Mouse (Mus musculus): ENCODE results near the gene Fndc3a. TPM values are rescaled to one million over a fixed set of nuclear protein-coding genes. Genes with fewer than 3 reads are reported as not detected.

Gene Fndc3a
- polyA plus RNA-seq (2012; ENCODE audit: insufficient read depth, insufficient read length, missing spikeins) = 8.8 and 9.0 TPM in 2 replicates

DNA sequence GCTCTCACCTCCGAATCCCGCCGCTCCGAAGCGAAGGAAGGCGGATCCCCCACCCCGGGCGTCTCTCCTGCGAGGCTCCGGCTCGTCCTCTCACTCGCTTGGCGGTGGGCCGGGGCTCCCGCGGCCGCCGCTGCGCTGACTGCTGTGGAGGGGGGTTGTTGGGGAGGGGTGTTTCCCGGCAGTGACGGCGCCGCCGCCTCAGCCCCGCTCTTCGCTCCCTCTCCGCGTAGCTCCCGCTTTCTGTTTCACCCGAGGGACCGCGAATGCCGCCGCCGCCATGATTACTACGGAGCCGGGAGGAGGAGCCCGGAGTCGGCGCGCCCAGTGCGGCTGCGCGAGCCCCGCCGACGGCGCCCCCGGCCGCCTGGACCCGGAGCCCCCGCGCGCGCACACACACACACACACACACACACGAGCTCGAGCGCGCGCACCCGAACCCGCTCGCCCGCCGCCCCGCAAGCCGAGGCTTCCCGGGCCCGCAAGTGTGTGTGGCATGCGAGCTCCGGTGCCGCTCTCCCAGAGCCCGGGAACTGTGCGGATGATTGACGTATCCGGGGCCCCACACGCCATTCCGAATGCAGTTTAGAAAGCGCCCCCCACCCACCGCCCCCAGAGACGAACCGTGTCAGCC is at the start of gene Fndc3a:
Fndc3a (minus strand) TSS at position 294 of the 631 bp plus-strand sequence.
- no peaks in the 10 kb centered on the region for H3K4me1 ChIP-seq (ENCODE audit: control insufficient read depth, insufficient read depth, insufficient read length, low read length)
- peak within 1 kb of the TSS; percentile 60 for H3K27ac ChIP-seq (replicated peaks; ENCODE audit: low read depth, low read length)
- peak within 1 kb of the TSS; percentile 79 for H3K4me3 ChIP-seq (ENCODE audit: insufficient read depth, low read depth, low read length)

DNA sequence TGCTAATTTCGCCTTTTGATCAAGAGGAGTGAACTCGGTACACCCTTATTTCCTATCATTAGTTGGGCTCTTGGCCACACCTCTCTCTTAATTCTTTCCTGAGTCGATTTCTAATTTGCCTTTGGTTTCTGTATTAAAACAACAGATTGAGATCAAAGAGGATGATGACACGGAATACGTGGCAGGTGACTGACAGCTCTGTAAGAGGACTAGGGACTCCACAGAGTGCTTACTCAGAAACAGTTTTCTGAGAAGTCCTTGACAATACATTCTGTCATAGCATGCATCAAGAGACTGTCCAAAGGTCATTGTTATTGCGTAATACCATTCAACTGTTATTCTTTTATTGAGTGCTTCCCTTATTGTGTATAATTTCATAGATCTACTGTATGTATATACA is 43.1 kb upstream of the Fndc3a start:
- Histone ChIP-seq H3K4me3 (ENCODE audit: insufficient read depth, low read depth, low read length) (no peak overlapping the region), H3K4me1 (ENCODE audit: control insufficient read depth, insufficient read depth, insufficient read length, low read length) (no peaks in the 10 kb centered on the region), H3K27ac (replicated peaks; ENCODE audit: low read depth, low read length) (no peak overlapping the region)

DNA sequence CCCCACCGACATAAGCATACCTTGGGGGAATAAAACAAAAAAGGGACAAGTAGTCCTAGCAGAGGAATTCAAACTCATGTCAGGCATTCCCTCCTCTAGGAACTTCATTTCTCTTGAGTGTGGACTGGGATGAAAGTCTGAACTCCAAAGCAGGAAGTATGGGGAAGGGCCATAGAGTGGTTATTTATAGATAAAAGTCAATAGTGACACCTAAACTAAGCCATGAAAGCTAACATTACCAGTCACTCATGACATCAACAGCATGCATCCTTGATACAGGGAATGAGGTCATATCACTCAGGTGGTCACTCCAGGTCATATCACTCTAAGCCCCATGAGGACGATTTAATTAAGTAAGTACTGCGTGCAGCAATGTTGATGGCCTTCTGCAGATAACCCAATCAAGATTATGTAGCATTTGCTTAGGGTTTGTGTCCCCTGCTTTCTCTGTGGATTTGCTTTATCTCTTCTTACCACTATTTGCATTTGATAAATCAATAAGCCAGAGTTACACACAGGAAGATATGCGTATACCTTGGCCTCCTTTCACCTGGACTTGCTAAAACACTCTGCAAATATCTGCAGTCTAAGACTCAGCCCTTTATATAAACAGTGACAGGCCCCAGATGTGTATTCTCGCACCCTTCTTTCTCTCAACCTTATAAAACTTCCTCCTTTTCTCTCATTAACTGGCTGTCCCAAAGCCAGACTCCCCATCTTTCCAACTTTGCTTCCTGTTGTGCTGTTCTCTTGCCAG is 40.8 kb upstream of the Fndc3a start:
- no peak overlapping the region for H3K27ac ChIP-seq (replicated peaks; ENCODE audit: low read depth, low read length)
- no peak overlapping the region for H3K4me3 ChIP-seq (ENCODE audit: insufficient read depth, low read depth, low read length)
- no peaks in the 10 kb centered on the region for H3K4me1 ChIP-seq (ENCODE audit: control insufficient read depth, insufficient read depth, insufficient read length, low read length)

DNA sequence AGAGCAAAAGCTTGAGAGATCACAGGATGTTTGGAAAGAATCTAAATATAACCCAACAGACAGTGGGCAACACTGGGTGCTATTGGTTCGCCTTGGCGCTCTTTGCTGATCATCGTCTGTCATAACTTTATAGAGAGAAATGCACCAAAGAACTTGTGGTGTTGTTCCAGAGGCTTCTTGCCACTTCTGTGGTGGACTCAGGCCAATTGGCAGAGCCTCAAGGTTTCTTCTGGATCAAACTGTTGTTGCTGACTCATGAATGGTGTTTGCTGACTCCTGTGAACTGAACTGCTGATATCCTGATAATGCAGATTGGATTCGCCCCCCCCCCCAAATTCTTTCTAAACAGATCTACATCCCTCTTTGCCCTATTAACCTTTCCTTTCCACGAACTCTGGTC is 38.5 kb upstream of the Fndc3a start:
- Histone ChIP-seq H3K4me1 (ENCODE audit: control insufficient read depth, insufficient read depth, insufficient read length, low read length) (no peaks in the 10 kb centered on the region), H3K4me3 (ENCODE audit: insufficient read depth, low read depth, low read length) (no peak overlapping the region), H3K27ac (replicated peaks; ENCODE audit: low read depth, low read length) (no peak overlapping the region)

DNA sequence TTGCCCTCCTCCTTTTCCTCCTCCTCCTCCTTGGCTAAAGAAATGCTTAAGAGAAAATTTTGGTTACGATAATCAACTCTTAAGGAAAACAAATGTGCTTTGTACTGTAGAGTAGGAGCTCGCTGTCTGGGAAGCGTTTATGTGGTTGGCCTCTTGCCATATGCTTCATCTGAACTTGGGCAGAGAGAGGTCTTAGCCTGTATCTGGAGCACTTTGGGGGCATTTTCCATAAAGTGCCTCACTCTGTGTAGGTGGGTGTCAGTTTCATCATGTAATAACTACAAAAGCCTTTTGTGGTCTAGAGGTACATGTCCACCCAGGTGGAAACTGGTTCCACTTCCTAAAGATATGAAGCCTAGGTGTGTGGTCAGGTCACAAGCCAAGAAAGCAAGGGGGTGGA is 31.9 kb upstream of the Fndc3a start:
- no peak overlapping the region for H3K27ac ChIP-seq (replicated peaks; ENCODE audit: low read depth, low read length)
- H3K4me3 ChIP-seq (ENCODE audit: insufficient read depth, low read depth, low read length) = no peak overlapping the region
- no peaks in the 10 kb centered on the region for H3K4me1 ChIP-seq (ENCODE audit: control insufficient read depth, insufficient read depth, insufficient read length, low read length)

DNA sequence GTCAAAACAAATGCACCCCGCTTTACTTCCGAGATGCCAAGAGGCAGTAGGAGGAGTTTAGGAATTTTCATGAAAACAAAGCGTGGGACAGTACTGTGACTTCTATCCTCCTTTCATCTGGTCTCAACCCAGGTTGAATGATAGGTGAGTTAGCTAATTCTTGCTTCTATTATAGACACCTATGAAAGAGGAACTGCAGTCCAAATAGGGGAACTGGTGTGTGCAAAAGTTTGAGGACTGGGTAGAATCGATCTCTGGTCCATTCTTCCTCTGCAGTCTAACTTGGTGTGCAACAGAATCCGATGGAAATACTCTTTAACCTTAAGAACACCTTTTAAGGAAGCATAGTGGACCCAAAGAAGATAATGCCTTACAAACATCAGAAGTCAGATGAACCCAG is 30.5 kb upstream of the Fndc3a start:
- Histone ChIP-seq H3K27ac (replicated peaks; ENCODE audit: low read depth, low read length) (no peak overlapping the region), H3K4me3 (ENCODE audit: insufficient read depth, low read depth, low read length) (no peak overlapping the region), H3K4me1 (ENCODE audit: control insufficient read depth, insufficient read depth, insufficient read length, low read length) (no peaks in the 10 kb centered on the region)

DNA sequence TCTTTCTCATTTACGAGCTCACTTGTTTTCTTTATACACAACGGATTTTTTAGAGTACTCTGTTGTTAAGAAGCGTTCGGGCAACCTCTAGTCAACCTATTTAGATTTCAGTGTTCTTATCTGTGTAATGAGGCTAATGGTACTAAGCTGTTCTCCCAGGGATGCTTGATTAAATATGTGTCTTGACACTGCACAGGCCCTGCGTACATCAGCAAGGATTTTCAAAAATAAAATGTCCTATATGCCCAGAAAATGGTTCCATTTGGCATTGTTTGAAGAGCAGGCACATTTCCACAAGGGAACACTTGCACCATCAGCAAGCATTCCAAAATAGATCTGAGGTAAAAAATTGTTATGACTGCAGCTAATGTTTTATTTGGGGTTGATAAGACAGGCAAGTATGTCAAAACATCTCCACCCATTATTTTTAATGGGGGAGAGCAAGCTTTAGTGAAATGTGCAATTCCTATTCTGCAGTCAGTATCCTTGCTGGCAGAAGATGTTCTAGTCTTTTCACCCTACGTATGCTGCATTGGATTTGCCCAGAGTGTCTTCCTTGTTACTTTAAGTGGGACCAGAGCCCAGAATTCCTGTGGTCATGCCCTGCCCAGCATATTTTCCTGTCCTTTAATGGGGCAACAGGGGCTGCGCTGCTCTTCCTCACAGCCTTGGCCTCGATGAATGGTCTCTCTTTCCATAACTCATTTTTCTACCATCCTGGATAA is 29.8 kb upstream of the Fndc3a start:
- H3K4me3 ChIP-seq (ENCODE audit: insufficient read depth, low read depth, low read length) = no peak overlapping the region
- no peaks in the 10 kb centered on the region for H3K4me1 ChIP-seq (ENCODE audit: control insufficient read depth, insufficient read depth, insufficient read length, low read length)
- H3K27ac ChIP-seq (replicated peaks; ENCODE audit: low read depth, low read length) = no peak overlapping the region

DNA sequence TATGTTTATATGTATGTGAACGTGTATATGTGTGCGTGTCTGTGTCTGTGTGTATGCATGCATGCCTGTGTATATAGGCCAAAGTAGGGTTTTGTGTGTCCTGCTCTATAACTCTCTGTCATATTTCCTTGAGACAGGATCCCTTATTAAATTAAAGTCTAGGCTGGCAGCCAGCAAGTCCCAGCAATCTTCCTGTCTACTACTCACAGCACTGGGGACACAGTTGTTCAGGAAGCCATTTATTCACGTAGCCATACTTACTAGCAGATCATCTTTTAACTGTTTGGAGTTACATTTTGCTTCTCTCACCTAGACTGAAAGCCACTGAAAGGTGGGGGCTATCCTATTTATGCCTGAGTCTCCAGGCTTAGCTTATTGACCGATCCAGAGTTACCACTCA is 29.0 kb upstream of the Fndc3a start:
- no peaks in the 10 kb centered on the region for H3K4me1 ChIP-seq (ENCODE audit: control insufficient read depth, insufficient read depth, insufficient read length, low read length)
- H3K27ac ChIP-seq (replicated peaks; ENCODE audit: low read depth, low read length) = no peak overlapping the region
- H3K4me3 ChIP-seq (ENCODE audit: insufficient read depth, low read depth, low read length) = no peak overlapping the region

DNA sequence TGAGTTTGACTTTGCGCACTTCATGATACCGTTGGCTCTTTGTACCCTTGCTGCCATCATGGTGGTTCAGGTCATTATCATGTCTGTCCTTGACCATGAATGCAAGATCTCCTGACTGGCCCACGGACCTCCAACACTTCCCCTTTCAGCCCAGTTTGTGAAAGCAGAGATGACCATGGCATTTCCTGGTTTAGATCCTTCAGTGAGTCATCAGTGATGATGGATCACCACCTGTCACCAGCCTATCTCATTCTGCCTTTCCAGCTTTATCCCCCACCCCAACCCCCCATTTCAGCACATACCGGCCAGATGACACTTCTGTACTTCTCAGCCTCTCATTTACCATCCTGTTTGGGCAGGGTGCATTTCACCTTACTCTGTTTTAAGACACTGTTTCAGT is 28.4 kb upstream of the Fndc3a start:
- H3K27ac ChIP-seq (replicated peaks; ENCODE audit: low read depth, low read length) = no peak overlapping the region
- no peaks in the 10 kb centered on the region for H3K4me1 ChIP-seq (ENCODE audit: control insufficient read depth, insufficient read depth, insufficient read length, low read length)

DNA sequence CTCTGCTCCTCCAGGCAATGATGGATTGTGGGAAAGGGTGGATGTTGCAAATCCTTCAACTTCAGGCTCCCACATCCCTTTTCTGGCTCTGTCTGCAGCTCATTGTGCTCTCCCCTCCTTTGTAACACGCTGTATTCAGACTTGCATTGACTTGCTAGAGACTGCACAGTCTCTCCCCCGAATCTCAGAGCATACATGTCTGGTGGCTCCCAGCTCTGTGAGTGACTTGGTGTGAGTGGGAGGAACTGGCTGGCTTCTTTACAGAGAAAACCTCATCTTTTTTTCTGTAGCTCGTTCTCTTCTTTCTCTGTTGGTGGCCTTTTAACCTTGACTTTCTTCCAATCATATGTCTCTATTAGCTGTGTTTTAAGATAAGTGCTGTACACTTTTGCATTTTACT is 16.1 kb upstream of the Fndc3a start:
- no peaks in the 10 kb centered on the region for H3K4me1 ChIP-seq (ENCODE audit: control insufficient read depth, insufficient read depth, insufficient read length, low read length)
- no peak overlapping the region for H3K27ac ChIP-seq (replicated peaks; ENCODE audit: low read depth, low read length)
- H3K4me3 ChIP-seq (ENCODE audit: insufficient read depth, low read depth, low read length) = no peak overlapping the region

More for the DNA sequence above, 28.4 kb upstream of the Fndc3a start:
- no peak overlapping the region for H3K4me3 ChIP-seq (ENCODE audit: insufficient read depth, low read depth, low read length)

DNA sequence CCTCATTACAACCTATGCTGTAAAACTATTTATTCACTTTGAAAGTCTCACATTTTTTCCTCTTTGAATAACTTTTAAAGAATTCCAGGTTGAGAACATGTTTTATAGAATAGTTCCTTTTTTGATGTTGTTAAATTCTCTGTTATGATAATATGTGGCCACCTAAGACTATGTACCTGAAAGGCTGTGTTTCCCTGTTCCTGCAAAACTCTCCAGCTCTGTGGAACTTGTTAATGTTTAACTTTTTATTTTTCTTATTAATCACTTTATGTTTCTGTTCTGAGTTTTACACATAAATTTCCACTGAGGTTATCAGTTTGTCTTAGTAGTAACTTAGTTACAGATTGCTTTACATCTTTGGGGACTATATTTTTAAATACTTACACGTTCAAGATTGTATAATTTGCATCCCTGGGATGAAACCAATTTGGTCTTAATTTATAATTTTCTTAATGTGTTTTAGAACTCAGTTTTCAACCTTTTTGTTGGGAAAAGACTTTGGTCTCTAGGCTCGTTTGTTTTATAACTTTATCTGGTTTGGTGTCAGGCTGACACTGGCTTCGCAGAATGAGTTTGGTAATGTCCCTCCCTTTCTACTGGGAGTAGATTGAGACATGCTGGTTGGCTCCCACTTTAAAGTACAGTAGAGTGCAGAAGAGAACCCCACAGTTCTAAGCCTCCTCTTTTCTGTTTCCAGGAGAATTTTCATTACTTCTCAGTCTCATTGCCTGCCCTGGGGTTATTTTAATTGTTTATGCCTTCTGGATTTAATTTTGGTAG is 12.7 kb upstream of the Fndc3a start:
- H3K27ac ChIP-seq (replicated peaks; ENCODE audit: low read depth, low read length) = no peak overlapping the region
- H3K4me3 ChIP-seq (ENCODE audit: insufficient read depth, low read depth, low read length) = no peak overlapping the region
- H3K4me1 ChIP-seq (ENCODE audit: control insufficient read depth, insufficient read depth, insufficient read length, low read length) = no peaks in the 10 kb centered on the region

DNA sequence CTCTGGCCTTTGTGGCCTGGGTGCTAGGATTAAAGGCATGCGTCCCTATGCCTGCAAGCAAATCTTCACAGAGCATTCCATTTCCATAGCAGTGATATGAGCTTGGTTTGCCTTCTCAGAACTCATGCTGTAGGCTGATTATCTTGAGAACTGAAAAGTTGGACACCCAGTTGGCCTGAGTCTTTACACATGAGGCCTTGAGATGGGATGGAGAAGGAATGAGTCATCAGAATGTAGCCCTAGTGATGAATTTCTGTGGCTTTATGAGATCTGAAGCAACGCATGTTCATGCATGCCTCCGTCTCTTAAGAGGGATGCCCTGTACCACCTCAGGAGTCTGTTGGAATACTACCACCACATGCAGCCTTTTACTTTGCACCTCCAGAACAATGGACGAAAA is 6.4 kb upstream of the Fndc3a start:
- Histone ChIP-seq H3K27ac (replicated peaks; ENCODE audit: low read depth, low read length) (no peak overlapping the region), H3K4me1 (ENCODE audit: control insufficient read depth, insufficient read depth, insufficient read length, low read length) (no peaks in the 10 kb centered on the region), H3K4me3 (ENCODE audit: insufficient read depth, low read depth, low read length) (no peak overlapping the region)

DNA sequence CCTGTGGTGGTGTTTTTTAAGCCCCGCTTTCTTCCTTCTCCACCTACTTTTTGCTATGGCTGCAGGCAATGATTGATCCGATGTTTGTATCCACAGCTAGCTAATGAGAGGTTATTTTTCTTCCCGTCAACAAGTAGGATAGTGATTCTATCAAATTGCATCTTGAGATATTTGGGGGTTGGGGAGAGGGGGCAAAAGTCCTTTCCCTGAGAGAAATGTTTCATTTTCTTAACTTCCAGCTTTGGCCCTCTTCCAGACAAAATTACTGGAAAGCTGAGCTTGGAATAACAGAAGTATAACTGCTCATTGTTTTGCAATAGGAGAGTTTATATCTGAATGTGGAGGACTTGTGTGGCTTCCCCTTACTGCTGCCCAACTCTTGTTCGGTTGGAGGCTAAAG is 1.3 kb upstream of the Fndc3a start:
- Histone ChIP-seq H3K27ac (replicated peaks; ENCODE audit: low read depth, low read length) (no peak overlapping the region), H3K4me1 (ENCODE audit: control insufficient read depth, insufficient read depth, insufficient read length, low read length) (no peaks in the 10 kb centered on the region), H3K4me3 (ENCODE audit: insufficient read depth, low read depth, low read length) (no peak overlapping the region; the same call in 1 of the 2 replicates)

DNA sequence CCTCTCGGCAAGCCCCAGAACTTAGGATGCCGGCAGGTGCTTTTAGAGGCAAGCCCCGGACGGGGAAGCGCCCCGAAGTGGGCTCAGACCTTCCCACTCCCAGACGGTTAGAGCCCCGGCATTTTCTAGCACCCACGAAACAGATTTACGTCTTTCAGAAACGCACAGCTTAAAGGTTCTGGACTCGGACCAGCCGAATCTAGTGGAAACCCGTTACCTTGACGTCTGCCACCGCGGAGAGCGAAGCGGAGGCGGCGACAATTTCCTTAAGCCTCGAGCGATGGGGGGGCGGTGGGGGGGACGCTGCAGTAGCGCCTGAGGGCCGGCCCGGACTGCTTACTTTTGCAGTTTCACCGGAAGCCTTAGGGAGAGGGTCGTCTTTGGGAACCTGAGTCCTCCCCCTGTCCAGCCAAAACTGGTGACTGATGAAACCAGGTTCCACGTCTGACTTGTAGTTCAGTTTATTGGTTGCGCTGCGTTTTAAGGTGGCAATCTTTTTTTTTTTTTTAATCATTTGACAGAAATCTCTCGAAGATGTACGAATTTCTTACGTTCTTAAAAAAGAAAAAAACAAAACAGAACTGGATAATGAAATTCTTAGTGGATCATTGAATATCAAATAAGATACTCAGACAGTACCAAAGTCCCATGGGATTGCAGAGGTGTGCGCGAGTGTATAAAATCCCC is 681 bp upstream of the Fndc3a start:
- H3K4me3 ChIP-seq (ENCODE audit: insufficient read depth, low read depth, low read length) = peak overlapping the region; percentile 79
- no peaks in the 10 kb centered on the region for H3K4me1 ChIP-seq (ENCODE audit: control insufficient read depth, insufficient read depth, insufficient read length, low read length)
- peak overlapping the region; percentile 60 for H3K27ac ChIP-seq (replicated peaks; ENCODE audit: low read depth, low read length)
